Mouse (Mus musculus): ENCODE measurements around the gene Tpd52l2.

- TF ChIP-seq CTCF (IDR thresholded peaks at IDR 0.05; ENCODE audit: low read depth) (no peak), EP300 (IDR thresholded peaks at IDR 0.05; ENCODE audit: low read depth) (no peak)
Measured at GRCm38 (mm10) chr2:181461536-181462100, 35.3 kb upstream of the Tpd52l2 start.
